Mouse (Mus musculus) C2C12 (cell line): Measurements from ENCODE around the gene Spdye4b. TPM values are rescaled to one million over a fixed set of nuclear protein-coding genes. Genes with fewer than 3 reads are reported as not detected.
"Not testable (repeated sequence)": the region's sequence is repeated elsewhere in the genome, so short reads cannot be mapped to it uniquely, and the experiment has no call there.

Experiments used
- H3K27me3 ChIP-seq: one replicate; pipeline ENCODE4 v1.6.1; 2011; ENCODE audit not compliant: control insufficient read depth, insufficient read depth, insufficient read length
- H3K36me3 ChIP-seq: one replicate; pipeline ENCODE4 v1.6.1; 2011; ENCODE audit not compliant: control insufficient read depth, insufficient read depth
- H3K4me3 ChIP-seq: one replicate; pipeline ENCODE4 v1.5.1; 2011; ENCODE audit warnings: mild to moderate bottlenecking, control low read depth; ENCODE audit not compliant: poor library complexity, insufficient read depth, severe bottlenecking
- H3K79me2 ChIP-seq: one replicate; pipeline ENCODE4 v1.6.1; 2011; ENCODE audit not compliant: control insufficient read depth, insufficient read depth
- H3K79me3 ChIP-seq: one replicate; pipeline ENCODE4 v1.6.1; 2011; ENCODE audit warnings: low read depth, control low read depth
- H3ac ChIP-seq: one replicate; pipeline ENCODE3; 2011; ENCODE audit warnings: low read depth; ENCODE audit not compliant: control insufficient read depth, insufficient read length
- CEBPB ChIP-seq: IDR thresholded peaks from one replicate; pipeline ENCODE4 v1.6.1; 2011; ENCODE audit warnings: low read depth, mild to moderate bottlenecking, control low read depth, moderate library complexity
- CTCF ChIP-seq: IDR thresholded peaks from one replicate; pipeline ENCODE4 v1.5.1; 2011; ENCODE audit not compliant: control insufficient read depth, insufficient read depth, insufficient read length
- FOSL1 ChIP-seq: IDR thresholded peaks from one replicate; pipeline ENCODE4 v1.8.0; 2011; ENCODE audit warnings: mild to moderate bottlenecking, low read length; ENCODE audit not compliant: poor library complexity, insufficient read depth, severe bottlenecking
- MAX ChIP-seq: IDR thresholded peaks from one replicate; pipeline ENCODE4 v1.6.1; 2011; ENCODE audit warnings: mild to moderate bottlenecking, control low read depth
- MYOD1 ChIP-seq: IDR thresholded peaks from one replicate; pipeline ENCODE4 v1.6.1; 2011; ENCODE audit warnings: low read depth; ENCODE audit not compliant: control insufficient read depth, insufficient read length
- MYOG ChIP-seq: IDR thresholded peaks from one replicate; pipeline ENCODE4 v1.6.1; 2011; ENCODE audit not compliant: control insufficient read depth, insufficient read length; ENCODE audit errors: extremely low read depth
- USF1 ChIP-seq: IDR thresholded peaks from one replicate; pipeline ENCODE4 v1.6.1; 2011; ENCODE audit warnings: low read depth, mild to moderate bottlenecking, control low read depth, moderate library complexity
- long read RNA-seq, 2 experiments: library from polyadenylated mRNA; unstranded; transcript quantifications; one replicate each; pipeline ENCODE4 v2.0.0; 2019 to 2020
- polyA plus RNA-seq: library from polyadenylated mRNA; unstranded; fragments of >200 nt; fragmentation: generic; extraction: Trizol; gene quantifications from one replicate; pipeline ENCODE4 v1.2.1, GENCODE M21; 2012; ENCODE audit warnings: missing spikeins

Spdye4b gene
- not detected for polyA plus RNA-seq
- long read RNA-seq, experiment 1 = 0 reads
- long read RNA-seq, experiment 2 = 0 reads

DNA sequence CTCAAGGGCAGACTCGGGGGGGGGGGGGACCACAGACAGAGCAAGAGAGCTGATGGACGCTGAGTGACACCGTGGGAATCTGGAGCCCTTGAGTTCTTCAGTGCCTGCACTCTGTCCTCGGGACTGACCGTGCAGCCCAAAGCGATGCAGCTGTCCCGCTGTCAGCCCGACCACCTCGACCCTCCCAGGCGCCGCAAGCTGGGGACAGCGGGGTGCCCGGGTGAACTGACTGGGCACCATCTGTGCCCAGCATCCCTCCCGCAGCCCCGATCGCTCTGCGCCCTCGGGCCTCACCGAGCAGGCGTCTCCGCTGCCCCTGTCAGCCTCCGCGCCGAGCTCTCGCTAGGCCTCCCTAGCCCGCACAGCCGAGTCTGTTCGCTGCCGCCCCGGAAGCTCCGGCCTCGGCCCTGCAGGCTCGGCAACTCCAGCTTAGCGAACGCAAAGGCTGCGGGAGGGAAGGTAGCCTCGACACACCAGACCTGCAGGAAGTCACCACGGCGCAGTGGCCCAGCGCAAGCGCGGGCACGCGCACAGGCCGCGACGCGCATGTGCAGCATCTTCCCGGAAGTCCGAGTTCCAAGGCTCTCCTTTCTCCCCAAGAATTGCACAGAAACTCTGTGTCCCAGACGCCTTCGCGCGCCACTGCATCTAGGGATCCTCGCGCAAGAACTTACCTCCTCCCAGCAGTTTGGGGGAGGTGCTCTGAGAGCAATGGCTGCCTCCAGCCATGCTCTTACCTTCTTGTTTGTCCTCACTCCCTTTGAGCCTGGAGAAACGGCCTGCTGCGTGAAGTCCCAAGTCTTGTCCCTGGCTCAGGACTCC is at the start of gene Spdye4b, which contains the start of gene Rbak:
TSS of gene Spdye4b (plus strand) at position 763 of the 822 bp plus-strand sequence.
TSS of gene Rbak (minus strand) at position 521 of the 822 bp plus-strand sequence.
- Histone ChIP-seq H3K36me3 (peaks cover 19% of the 10 kb centered on the region), H3K4me3 (peak within 1 kb of the TSS; percentile 55), H3K27me3 (no peaks in the 10 kb centered on the region), H3K79me2 (no peaks in the 10 kb centered on the region), H3ac (peak within 1 kb of the TSS; percentile 86), H3K79me3 (peaks cover 4% of the 10 kb centered on the region)
- TF ChIP-seq USF1 (no peak), MAX (peak; percentile 93)

GRCm38 (mm10) chr5:143132935-143133514 is 47.8 kb upstream of the Spdye4b start:
- no peaks in the 10 kb centered on the region for H3K36me3 ChIP-seq
- no peak overlapping the region for H3ac ChIP-seq
- TF ChIP-seq MYOD1 (no peak), MAX (no peak), CEBPB (no peak), CTCF (no peak), MYOG (no peak), FOSL1 (no peak), USF1 (no peak)
- no peak overlapping the region for H3K4me3 ChIP-seq
- H3K27me3 ChIP-seq = no peaks in the 10 kb centered on the region
- H3K79me2 ChIP-seq = no peaks in the 10 kb centered on the region
- H3K79me3 ChIP-seq = no peaks in the 10 kb centered on the region

DNA sequence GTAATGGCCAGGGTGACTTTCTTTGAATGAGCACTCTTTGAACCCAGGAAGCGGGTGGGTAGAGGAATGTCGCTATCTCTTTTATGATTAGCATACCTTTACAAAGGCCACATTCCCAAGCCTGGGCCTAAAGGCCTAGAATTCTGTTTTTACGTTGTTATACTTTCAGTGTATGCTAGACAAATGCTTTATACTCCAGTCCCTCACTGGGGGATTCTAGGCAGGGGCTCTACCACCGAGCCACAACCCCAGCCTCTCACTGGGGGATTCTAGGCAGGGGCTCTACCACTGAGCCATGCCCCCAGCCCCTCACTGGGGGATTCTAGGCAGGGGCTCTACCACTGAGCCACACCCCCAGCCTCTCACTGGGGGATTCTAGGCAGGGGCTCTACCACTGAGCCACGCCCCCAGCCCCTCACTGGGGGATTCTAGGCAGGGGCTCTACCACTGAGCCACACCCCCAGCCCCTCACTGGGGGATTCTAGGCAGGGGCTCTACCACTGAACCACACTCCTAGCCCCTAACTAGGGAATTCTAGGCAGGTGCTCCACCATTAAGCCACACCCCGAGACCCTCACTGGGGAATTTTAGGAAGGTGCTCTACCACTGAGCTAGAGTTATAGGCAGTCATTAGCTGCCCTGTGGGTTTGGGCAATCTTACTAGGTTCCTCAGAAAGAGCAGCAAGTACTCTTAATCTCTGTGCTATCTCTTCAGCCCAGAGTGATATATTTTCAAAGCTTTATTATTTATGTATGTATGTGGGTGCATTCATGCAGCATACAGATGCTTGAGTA is 46.4 kb upstream of the Spdye4b start:
- H3K79me2 ChIP-seq, H3K36me3 ChIP-seq, H3ac ChIP-seq, H3K27me3 ChIP-seq, H3K4me3 ChIP-seq, H3K79me3 ChIP-seq: not testable (repeated sequence)

DNA sequence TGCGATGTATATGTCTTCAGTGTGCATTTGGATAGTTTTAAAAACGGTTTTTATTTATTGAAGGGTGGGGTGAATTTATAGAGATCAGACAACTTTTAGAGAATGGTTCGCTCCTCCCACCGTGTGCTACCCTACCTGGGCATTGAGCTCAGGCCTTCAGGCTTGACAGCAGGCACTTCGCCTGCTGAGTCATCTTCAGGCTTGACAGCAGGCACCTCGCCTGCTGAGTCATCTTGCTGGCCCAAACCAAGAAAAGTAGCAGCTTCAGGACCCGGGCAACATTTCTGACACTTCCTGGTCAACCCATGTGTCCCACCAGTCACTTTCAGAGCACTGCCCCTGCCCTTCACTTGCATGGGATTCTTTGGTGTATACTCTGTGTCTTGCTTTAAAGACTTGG is 45.8 kb upstream of the Spdye4b start:
- no peaks in the 10 kb centered on the region for H3K27me3 ChIP-seq
- H3K4me3 ChIP-seq = no peak overlapping the region
- H3K36me3 ChIP-seq = no peaks in the 10 kb centered on the region
- no peak overlapping the region for H3ac ChIP-seq
- H3K79me3 ChIP-seq = no peaks in the 10 kb centered on the region
- TF ChIP-seq USF1 = no peak
- TF ChIP-seq MAX = peak; percentile 24
- TF ChIP-seq MYOG = no peak
- no peak for TF ChIP-seq CEBPB
- peak; percentile 25 for TF ChIP-seq FOSL1
- H3K79me2 ChIP-seq = no peaks in the 10 kb centered on the region

GRCm38 (mm10) chr5:143137580-143137979 is 43.2 kb upstream of the Spdye4b start:
- Histone ChIP-seq H3ac (no peak overlapping the region), H3K36me3 (no peaks in the 10 kb centered on the region), H3K79me2 (no peaks in the 10 kb centered on the region), H3K79me3 (no peaks in the 10 kb centered on the region), H3K4me3 (no peak overlapping the region), H3K27me3 (peaks cover 4% of the 10 kb centered on the region)
- no peak for TF ChIP-seq CEBPB

- Histone ChIP-seq H3K27me3 (no peaks in the 10 kb centered on the region), H3K4me3 (no peak within 1 kb of the TSS), H3K79me3 (no peaks in the 10 kb centered on the region), H3K36me3 (no peaks in the 10 kb centered on the region), H3ac (no peak within 1 kb of the TSS), H3K79me2 (no peaks in the 10 kb centered on the region)
- TF ChIP-seq FOSL1 (no peak), USF1 (no peak), MAX (no peak), MYOG (no peak), CEBPB (no peak), CTCF (no peak), MYOD1 (no peak)
Observed at GRCm38 (mm10) chr5:143147481-143147880, 33.3 kb upstream of the Spdye4b start, which contains the start of gene Olfr718-ps1. TSS of gene Olfr718-ps1 (minus strand) at chr5:143147581.
